Mouse (Mus musculus): Measurements from ENCODE around the gene Ppp1r14d. TPM values are rescaled to one million over a fixed set of nuclear protein-coding genes. Genes with fewer than 3 reads are reported as not detected.

Gene Ppp1r14d
- total and polyA plus RNA-seq, 2 experiments from 2014 or later: not detected

DNA sequence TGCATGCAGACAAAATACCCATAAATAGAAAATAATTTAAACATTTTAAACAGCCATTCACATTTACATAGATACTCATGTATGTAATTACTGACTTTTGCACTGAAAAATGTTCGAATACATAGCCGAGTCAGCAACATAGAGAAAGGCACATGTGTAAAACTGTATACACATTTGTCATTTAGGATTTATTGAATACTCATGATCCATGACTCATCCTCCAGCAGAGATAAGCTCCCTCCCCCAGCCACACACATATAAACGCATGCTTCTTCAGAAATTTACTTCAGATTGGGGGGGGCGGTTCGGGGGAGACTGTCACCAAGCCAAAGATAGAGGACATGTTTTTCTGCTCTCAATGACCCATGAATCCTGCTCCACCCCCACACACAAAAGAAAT lies 34.1 kb upstream of the Ppp1r14d start:
- H3K36me3 ChIP-seq (ENCODE audit: insufficient read depth): no peaks in the 10 kb centered on the region
- TF ChIP-seq CTCF (IDR thresholded peaks at IDR 0.05; ENCODE audit: low read depth): no peak
- no peaks in the 10 kb centered on the region for H3K27me3 ChIP-seq (ENCODE audit: insufficient read depth, low read length)
- WGBS: 81% methylated on average over 5 of the region's 5 CpGs
- no peak overlapping the region for H3K4me2 ChIP-seq (ENCODE audit: low read depth)
- H3K4me3 ChIP-seq (ENCODE audit: low read depth, low read length): no peak overlapping the region
- no peak overlapping the region for H3K27ac ChIP-seq (ENCODE audit: low read depth, low read length)
- no peak for DNase-seq
- no peak for ATAC-seq
- no peaks in the 10 kb centered on the region for H3K9me3 ChIP-seq (ENCODE audit: low read length)
- peaks cover under 1% of the 10 kb centered on the region; the same call in 1 of the 2 replicates for H3K4me1 ChIP-seq (ENCODE audit: insufficient read depth)
- H3K9ac ChIP-seq: no peak overlapping the region

DNA sequence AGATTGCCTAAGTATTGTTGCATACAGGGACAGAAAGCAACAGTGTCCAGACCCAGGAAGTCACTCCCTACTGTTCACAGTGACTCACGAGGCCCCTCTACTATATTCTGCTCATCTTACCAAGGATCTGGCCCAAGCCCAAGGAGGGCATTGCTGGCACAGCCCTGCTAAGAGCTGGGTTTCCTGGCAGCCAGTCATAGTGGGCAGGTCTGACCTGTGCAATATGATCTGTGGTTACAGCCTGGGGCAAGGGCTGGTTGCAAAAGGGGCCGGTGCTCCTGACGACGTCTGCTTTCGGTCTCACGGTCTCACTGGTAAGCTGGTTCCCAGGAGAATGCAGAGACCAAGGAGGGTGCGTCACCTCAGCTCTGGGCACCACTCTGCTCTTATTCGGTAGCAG lies 33.3 kb upstream of the Ppp1r14d start:
- no peaks in the 10 kb centered on the region for H3K4me1 ChIP-seq (ENCODE audit: insufficient read depth)
- ATAC-seq: peak; percentile 48; the same call in 1 of the 2 replicates
- no peaks in the 10 kb centered on the region for H3K27me3 ChIP-seq (ENCODE audit: insufficient read depth, low read length)
- WGBS: 23% methylated on average over 8 of the region's 8 CpGs
- H3K4me2 ChIP-seq (ENCODE audit: low read depth): no peak overlapping the region
- no peak overlapping the region for H3K4me3 ChIP-seq (ENCODE audit: low read depth, low read length)
- H3K27ac ChIP-seq (ENCODE audit: low read depth, low read length): no peak overlapping the region
- H3K9me3 ChIP-seq (ENCODE audit: low read length): no peaks in the 10 kb centered on the region
- no peak for TF ChIP-seq CTCF (IDR thresholded peaks at IDR 0.05; ENCODE audit: low read depth)
- no peak for DNase-seq
- no peak overlapping the region for H3K9ac ChIP-seq
- no peaks in the 10 kb centered on the region for H3K36me3 ChIP-seq (ENCODE audit: insufficient read depth)

DNA sequence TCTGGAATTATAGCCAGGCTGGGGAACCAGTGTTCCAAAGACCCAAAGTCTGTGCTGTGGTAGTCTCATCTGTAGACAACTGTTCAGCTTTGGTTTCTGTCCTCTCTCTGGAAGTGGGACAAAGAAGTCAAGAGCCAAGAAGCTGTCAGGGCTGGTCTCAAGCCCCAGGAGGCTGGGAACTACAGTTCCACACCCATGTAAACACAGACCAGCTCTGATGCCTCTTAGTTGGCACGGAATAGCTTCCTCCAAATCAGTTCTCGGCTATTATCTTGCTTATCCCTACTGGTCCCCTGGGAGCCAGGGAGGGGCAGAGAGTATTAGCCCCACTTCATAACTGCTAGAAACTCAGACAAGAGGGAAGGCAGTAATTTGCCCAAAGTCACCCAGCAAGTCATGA lies 31.6 kb upstream of the Ppp1r14d start:
- H3K4me1 ChIP-seq (ENCODE audit: insufficient read depth): no peaks in the 10 kb centered on the region
- 51% methylated on average over 2 of the region's 2 CpGs for WGBS
- ATAC-seq: no peak

DNA sequence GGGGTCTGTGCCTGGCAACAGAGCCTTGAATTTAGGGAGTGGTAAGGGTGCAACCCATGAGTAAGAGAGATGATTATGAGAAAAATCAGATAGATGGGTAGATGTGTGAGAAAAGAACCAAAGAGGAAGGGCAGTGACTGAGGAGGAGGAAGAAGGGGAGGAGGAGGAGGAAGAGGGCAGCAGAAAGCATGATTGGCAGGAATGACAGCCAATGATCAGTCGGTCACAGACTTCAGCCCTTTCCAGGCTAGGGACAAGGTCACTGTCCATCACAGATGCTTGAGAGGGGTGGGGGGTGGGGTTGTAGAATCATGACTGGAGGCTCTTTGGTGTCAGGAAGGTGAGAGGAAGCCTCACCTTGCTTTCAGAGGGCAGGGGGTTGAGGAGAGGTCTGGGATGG lies 30.8 kb upstream of the Ppp1r14d start:
- Histone ChIP-seq H3K9me3 (ENCODE audit: low read length) (no peaks in the 10 kb centered on the region), H3K9ac (no peak overlapping the region), H3K4me1 (ENCODE audit: insufficient read depth) (no peaks in the 10 kb centered on the region), H3K36me3 (ENCODE audit: insufficient read depth) (no peaks in the 10 kb centered on the region), H3K4me2 (ENCODE audit: low read depth) (no peak overlapping the region), H3K27ac (ENCODE audit: low read depth, low read length) (no peak overlapping the region), H3K27me3 (ENCODE audit: insufficient read depth, low read length) (peaks cover 2% of the 10 kb centered on the region; the same call in 1 of the 2 replicates), H3K4me3 (ENCODE audit: low read depth, low read length) (no peak overlapping the region)
- no peak for TF ChIP-seq CTCF (IDR thresholded peaks at IDR 0.05; ENCODE audit: low read depth)
- DNase-seq (no peak), ATAC-seq (no peak)
- 78% methylated on average over 1 of the region's 1 CpGs for WGBS

More for the DNA sequence above, 31.6 kb upstream of the Ppp1r14d start:
- Histone ChIP-seq H3K9me3 (ENCODE audit: low read length) (no peaks in the 10 kb centered on the region), H3K4me2 (ENCODE audit: low read depth) (no peak overlapping the region), H3K27me3 (ENCODE audit: insufficient read depth, low read length) (no peaks in the 10 kb centered on the region), H3K27ac (ENCODE audit: low read depth, low read length) (no peak overlapping the region), H3K9ac (no peak overlapping the region), H3K36me3 (ENCODE audit: insufficient read depth) (no peaks in the 10 kb centered on the region), H3K4me3 (ENCODE audit: low read depth, low read length) (no peak overlapping the region)
- no peak for DNase-seq
- no peak for TF ChIP-seq CTCF (IDR thresholded peaks at IDR 0.05; ENCODE audit: low read depth)

DNA sequence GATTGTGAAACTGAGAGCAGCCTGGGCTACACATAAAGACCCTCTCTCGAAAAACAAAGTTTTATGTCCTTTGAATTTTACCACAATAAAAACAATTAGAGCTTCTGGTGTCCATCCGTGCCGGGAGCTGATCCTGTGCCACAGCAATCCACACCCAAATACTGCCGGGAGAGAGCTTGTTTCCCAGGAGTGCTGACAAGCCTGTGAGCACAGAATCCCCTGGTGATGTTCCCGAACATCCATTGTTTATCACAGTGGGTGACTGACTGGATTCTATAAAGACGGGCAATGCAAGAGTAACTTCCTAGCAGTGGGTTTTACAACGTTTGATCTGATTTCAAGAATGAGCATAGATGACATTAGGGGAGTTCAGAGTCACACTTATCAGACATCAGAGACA lies 25.3 kb upstream of the Ppp1r14d start:
- Histone ChIP-seq H3K27ac (ENCODE audit: low read depth, low read length) (no peak overlapping the region), H3K9me3 (ENCODE audit: low read length) (no peaks in the 10 kb centered on the region), H3K36me3 (ENCODE audit: insufficient read depth) (no peaks in the 10 kb centered on the region), H3K27me3 (ENCODE audit: insufficient read depth, low read length) (peaks cover 8% of the 10 kb centered on the region; the same call in 1 of the 2 replicates), H3K4me1 (ENCODE audit: insufficient read depth) (no peaks in the 10 kb centered on the region), H3K9ac (no peak overlapping the region), H3K4me3 (ENCODE audit: low read depth, low read length) (no peak overlapping the region), H3K4me2 (ENCODE audit: low read depth) (no peak overlapping the region)
- WGBS: 3% methylated on average over 7 of the region's 7 CpGs
- no peak for ATAC-seq
- no peak for TF ChIP-seq CTCF (IDR thresholded peaks at IDR 0.05; ENCODE audit: low read depth)
- DNase-seq: no peak

DNA sequence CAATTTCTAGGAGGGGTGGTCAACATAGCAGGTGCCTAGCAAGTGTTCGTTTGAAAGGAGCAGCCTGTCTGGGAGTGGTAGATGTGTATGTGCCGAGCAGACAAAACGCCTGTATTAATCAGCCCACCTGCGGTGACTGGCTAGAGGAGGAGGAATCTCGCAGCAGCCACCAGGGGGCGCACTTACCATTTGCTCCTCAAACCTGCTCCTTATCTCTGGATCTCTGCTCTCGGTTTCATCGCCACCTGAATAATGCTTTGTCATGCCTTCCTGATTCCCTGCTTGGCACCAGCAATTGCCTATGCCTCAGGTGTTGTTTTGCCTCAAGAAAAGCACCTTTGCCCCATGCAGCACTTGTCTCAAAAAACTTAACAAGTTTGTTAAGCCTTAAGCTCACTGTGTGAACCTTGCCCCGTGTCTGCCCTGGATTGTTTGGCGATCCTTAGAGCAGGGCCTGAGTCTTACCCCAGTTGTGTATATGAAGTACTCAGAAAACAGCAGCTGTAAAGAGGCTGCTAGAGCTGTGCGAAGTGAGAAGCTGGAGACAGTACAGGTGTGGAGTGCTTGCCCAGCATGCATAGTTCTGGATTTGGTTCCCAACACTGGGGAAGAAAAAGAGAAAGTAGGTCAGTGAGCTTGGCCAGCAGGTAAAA lies 21.2 kb upstream of the Ppp1r14d start:
- 15% methylated on average over 11 of the region's 11 CpGs for WGBS
- peak; percentile 91 for TF ChIP-seq CTCF (IDR thresholded peaks at IDR 0.05; ENCODE audit: low read depth)
- peak; percentile 73 for ATAC-seq

DNA sequence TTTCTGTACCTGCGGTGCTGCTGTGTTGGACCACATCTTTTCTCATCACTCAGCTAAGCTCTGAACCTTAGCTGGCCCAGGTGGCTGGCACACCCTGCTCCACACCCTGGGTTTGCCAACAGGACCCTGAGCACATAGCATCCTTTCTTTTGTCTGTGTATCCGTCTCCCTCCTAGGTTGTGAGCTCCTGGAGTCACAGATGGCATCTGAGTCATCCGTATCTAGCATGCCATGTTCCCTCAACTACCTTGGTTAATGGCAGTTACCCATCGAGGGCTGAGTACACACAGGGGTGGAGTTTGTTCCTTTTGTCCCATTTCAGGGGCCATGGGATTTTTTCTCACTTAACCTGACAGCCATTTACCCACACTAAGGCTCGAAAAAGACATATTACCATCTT lies 20.7 kb upstream of the Ppp1r14d start:
- DNase-seq (no peak), ATAC-seq (no peak)
- no peaks in the 10 kb centered on the region for H3K9me3 ChIP-seq (ENCODE audit: low read length)
- WGBS: 59% methylated on average over 5 of the region's 5 CpGs
- H3K4me3 ChIP-seq (ENCODE audit: low read depth, low read length): no peak overlapping the region
- H3K4me1 ChIP-seq (ENCODE audit: insufficient read depth): no peaks in the 10 kb centered on the region
- no peak overlapping the region for H3K9ac ChIP-seq
- H3K27ac ChIP-seq (ENCODE audit: low read depth, low read length): no peak overlapping the region
- TF ChIP-seq CTCF (IDR thresholded peaks at IDR 0.05; ENCODE audit: low read depth): no peak
- no peak overlapping the region for H3K4me2 ChIP-seq (ENCODE audit: low read depth)
- peaks cover 5% of the 10 kb centered on the region; the same call in 1 of the 2 replicates for H3K27me3 ChIP-seq (ENCODE audit: insufficient read depth, low read length)
- no peaks in the 10 kb centered on the region for H3K36me3 ChIP-seq (ENCODE audit: insufficient read depth)

More for the DNA sequence above, 21.2 kb upstream of the Ppp1r14d start:
- peak; percentile 80 for DNase-seq
- no peaks in the 10 kb centered on the region for H3K9me3 ChIP-seq (ENCODE audit: low read length)
- H3K4me3 ChIP-seq (ENCODE audit: low read depth, low read length): no peak overlapping the region
- peaks cover 8% of the 10 kb centered on the region; the same call in 1 of the 2 replicates for H3K27me3 ChIP-seq (ENCODE audit: insufficient read depth, low read length)
- H3K9ac ChIP-seq: no peak overlapping the region
- no peak overlapping the region for H3K27ac ChIP-seq (ENCODE audit: low read depth, low read length)
- H3K4me1 ChIP-seq (ENCODE audit: insufficient read depth): no peaks in the 10 kb centered on the region
- no peaks in the 10 kb centered on the region for H3K36me3 ChIP-seq (ENCODE audit: insufficient read depth)
- no peak overlapping the region for H3K4me2 ChIP-seq (ENCODE audit: low read depth)

All from forebrain, postnatal 0 days (tissue).